Mouse (Mus musculus) intestine, postnatal 0 days (tissue): ENCODE measurements around the gene Rbm12b1. TPM values are rescaled to one million over a fixed set of nuclear protein-coding genes. Genes with fewer than 3 reads are reported as not detected.

Experiments used
- ATAC-seq: fragments of 200-750 bp; cut with Nextera tagmentation; 2 replicates; pipeline ENCODE4 v1.8.0; 2017; ENCODE audit warnings: mild to moderate bottlenecking, moderate TSS enrichment, moderate library complexity
- H3K27ac ChIP-seq: fragments of 300-500 bp; sonication (generic); 2 replicates; pipeline ENCODE4 v1.5.1; 2014; ENCODE audit warnings: mild to moderate bottlenecking, low read depth, low read length, moderate library complexity
- H3K27me3 ChIP-seq: fragments of 300-500 bp; sonication (generic); replicated peaks from 2 replicates; pipeline ENCODE4 v1.6.1; 2014; ENCODE audit warnings: low read length, mixed read lengths; ENCODE audit not compliant: control insufficient read depth, insufficient read depth
- H3K36me3 ChIP-seq: fragments of 300-500 bp; sonication (generic); 2 replicates; pipeline ENCODE4 v1.6.1; 2014; ENCODE audit warnings: mild to moderate bottlenecking, moderate library complexity; ENCODE audit not compliant: control insufficient read depth, insufficient read depth
- H3K4me1 ChIP-seq: fragments of 300-500 bp; sonication (generic); replicated peaks from 2 replicates; pipeline ENCODE4 v1.6.1; 2014; ENCODE audit warnings: antibody characterized with exemption, low read length, mixed read lengths; ENCODE audit not compliant: control insufficient read depth, insufficient read depth
- H3K4me2 ChIP-seq: fragments of 300-500 bp; sonication (generic); replicated peaks from 2 replicates; pipeline ENCODE4 v1.6.1; 2014; ENCODE audit warnings: low read depth, mild to moderate bottlenecking, moderate library complexity
- H3K4me3 ChIP-seq: fragments of 300-500 bp; sonication (generic); 2 replicates; pipeline ENCODE4 v1.5.1; 2014; ENCODE audit warnings: low read depth, low read length
- H3K9ac ChIP-seq: fragments of 300-500 bp; sonication (generic); 2 replicates; pipeline ENCODE4 v1.6.1; 2014; ENCODE audit warnings: mild to moderate bottlenecking, low read depth, low read length
- H3K9me3 ChIP-seq: fragments of 300-500 bp; sonication (generic); 2 replicates; pipeline ENCODE4 v1.6.1; 2016; ENCODE audit warnings: mixed run types; ENCODE audit not compliant: control insufficient read depth
- CTCF ChIP-seq: sonication (generic); IDR thresholded peaks from 2 replicates; pipeline ENCODE4 v1.5.1; 2016; ENCODE audit warnings: low read depth, mild to moderate bottlenecking, control low read depth, antibody characterized with exemption, moderate library complexity
- WGBS: fragments of 180-500 bp; shearing (Covaris S2); extraction: QIAGEN DNeasy Blood & Tissue Kit; methylation state at CpG from one replicate; pipeline ENCODE4 v1.1.7; 2014; 5-methylcytosine and 5-hydroxymethylcytosine counted together
- polyA plus RNA-seq: library from polyadenylated mRNA; unstranded; fragments of >200 nt; fragmentation: Nextera tagmentation; extraction: Ambion mirVana; gene quantifications from 2 replicates; pipeline ENCODE4 v1.2.1, GENCODE M21; 2015

Gene Rbm12b1
- polyA plus RNA-seq, 1 experiment from 2014 or later: 1.3 TPM

- TF ChIP-seq CTCF: no peak
Measured at GRCm38 (mm10) chr4:12178992-12179391, 38.9 kb downstream of the Rbm12b1 start.

More at GRCm38 (mm10) chr4:12178992-12179391, 38.9 kb downstream of the Rbm12b1 start:
- H3K4me1 ChIP-seq: no peaks in the 10 kb centered on the region
- no peak overlapping the region for H3K9ac ChIP-seq
- WGBS: 91% methylated on average over 10 of the region's 10 CpGs
- no peaks in the 10 kb centered on the region for H3K36me3 ChIP-seq
- no peaks in the 10 kb centered on the region for H3K9me3 ChIP-seq
- H3K27ac ChIP-seq: no peak overlapping the region
- no peak overlapping the region for H3K4me3 ChIP-seq
- H3K4me2 ChIP-seq: no peak overlapping the region
- H3K27me3 ChIP-seq: no peaks in the 10 kb centered on the region
- ATAC-seq: no peak

Other genes starting within 250 kb of the Rbm12b1 start
- 0.13 TPM in 1 of 2 replicates, not detected in the other for gene Gm10604, start 159.0 kb upstream of the Rbm12b1 start, polyA plus RNA-seq
- gene Rbm12b2, start 50.8 kb upstream of the Rbm12b1 start, polyA plus RNA-seq: 5.4 and 5.9 TPM in 2 replicates
- 33.9 and 34.6 TPM in 2 replicates for gene Fam92a, start 31.8 kb downstream of the Rbm12b1 start, polyA plus RNA-seq